Mouse (Mus musculus) ES-Bruce4 (cell line): ENCODE data around the gene Nos3. TPM values are rescaled to one million over a fixed set of nuclear protein-coding genes. Genes with fewer than 3 reads are reported as not detected.

Source experiments
- H3K27ac ChIP-seq: 2 replicates; pipeline ENCODE4 v1.5.1; 2012; ENCODE audit warnings: low read length, inconsistent platforms; ENCODE audit not compliant: insufficient read depth
- H3K27me3 ChIP-seq: 2 replicates; pipeline ENCODE4 v1.6.1; 2012; ENCODE audit warnings: mild to moderate bottlenecking, low read length, inconsistent platforms; ENCODE audit not compliant: control insufficient read depth, poor library complexity, insufficient read depth, severe bottlenecking
- H3K36me3 ChIP-seq: 2 replicates; pipeline ENCODE4 v1.6.1; 2012; ENCODE audit warnings: inconsistent platforms, mild to moderate bottlenecking, low read length, moderate library complexity; ENCODE audit not compliant: control insufficient read depth, poor library complexity, insufficient read depth, severe bottlenecking
- H3K4me1 ChIP-seq: one replicate; pipeline ENCODE4 v1.8.1; 2011; ENCODE audit warnings: low read length; ENCODE audit not compliant: control insufficient read depth, insufficient read depth
- H3K4me3 ChIP-seq: 2 replicates; pipeline ENCODE4 v1.5.1; 2011; ENCODE audit warnings: low read depth, mild to moderate bottlenecking, low read length
- H3K9ac ChIP-seq: 2 replicates; pipeline ENCODE4 v1.6.1; 2012; ENCODE audit warnings: low read depth, mild to moderate bottlenecking, inconsistent platforms; ENCODE audit not compliant: poor library complexity, severe bottlenecking
- H3K9me3 ChIP-seq: replicated peaks from 2 replicates; pipeline ENCODE4 v1.6.1; 2012; ENCODE audit warnings: mild to moderate bottlenecking, low read length, inconsistent platforms; ENCODE audit not compliant: control insufficient read depth, poor library complexity, insufficient read depth, severe bottlenecking
- CTCF ChIP-seq: IDR thresholded peaks from one replicate; pipeline ENCODE4 v1.8.1; 2011; ENCODE audit warnings: low read depth, low read length
- EP300 ChIP-seq: IDR thresholded peaks from 2 replicates; pipeline ENCODE4 v1.6.1; 2011; ENCODE audit warnings: low read depth, low read length; ENCODE audit not compliant: insufficient read depth
- POLR2A ChIP-seq: IDR thresholded peaks from one replicate; pipeline ENCODE4 v1.8.1; 2011; ENCODE audit warnings: low read length; ENCODE audit not compliant: insufficient read depth
- polyA plus RNA-seq: library from polyadenylated mRNA; stranded (reverse); fragments of >200 nt; gene quantifications from 2 replicates; pipeline ENCODE4 v1.2.4, GENCODE M21; 2011; ENCODE audit warnings: low read depth; ENCODE audit not compliant: missing spikeins, insufficient read depth, insufficient read length

Gene Nos3
- polyA plus RNA-seq, 1 experiment: 1.2 TPM

DNA sequence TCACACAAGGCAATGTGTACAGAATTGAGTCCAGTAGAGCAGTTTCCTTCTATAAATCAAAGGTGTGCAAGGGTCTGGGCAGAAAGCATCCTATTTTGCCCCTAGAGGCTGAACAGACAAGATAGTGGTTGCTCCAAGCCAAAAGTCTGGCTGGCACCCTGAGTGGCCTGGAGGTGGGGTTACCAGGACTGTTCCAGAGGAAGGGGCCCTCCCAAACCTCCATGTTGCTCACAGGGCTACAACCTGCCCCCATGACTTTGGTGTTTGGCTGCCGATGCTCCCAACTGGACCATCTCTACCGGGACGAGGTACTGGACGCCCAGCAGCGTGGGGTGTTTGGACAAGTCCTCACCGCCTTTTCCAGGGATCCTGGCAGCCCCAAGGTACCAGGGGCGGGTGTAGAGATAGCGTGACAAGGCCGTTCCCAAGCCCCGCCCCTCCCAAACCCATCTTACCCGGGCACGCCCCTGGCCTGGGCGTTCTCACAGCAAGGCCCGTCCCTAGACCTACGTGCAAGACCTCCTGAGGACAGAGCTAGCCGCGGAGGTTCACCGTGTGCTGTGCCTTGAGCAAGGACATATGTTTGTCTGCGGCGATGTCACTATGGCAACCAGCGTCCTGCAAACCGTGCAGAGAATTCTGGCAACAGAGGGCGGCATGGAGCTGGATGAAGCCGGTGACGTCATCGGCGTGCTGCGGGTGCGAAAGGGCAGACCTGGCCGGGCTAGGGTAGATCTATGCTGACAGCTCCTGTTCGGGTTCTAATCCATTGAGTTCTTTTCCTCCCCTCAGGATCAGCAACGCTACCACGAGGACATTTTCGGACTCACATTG, 18.6 kb downstream of the Nos3 start:
- Histone ChIP-seq H3K27me3 (no peaks in the 10 kb centered on the region), H3K9me3 (no peaks in the 10 kb centered on the region), H3K9ac (peak overlapping the region; percentile 22; the same call in 1 of the 2 replicates), H3K4me3 (peak overlapping the region; percentile 69), H3K4me1 (peaks cover 2% of the 10 kb centered on the region), H3K36me3 (no peaks in the 10 kb centered on the region), H3K27ac (peak overlapping the region; percentile 19; the same call in 1 of the 2 replicates)
- TF ChIP-seq POLR2A (peak; percentile 20), EP300 (0 out of 2 replicates have a peak, but pooled peaks have one; percentile 73), CTCF (peak; percentile 71)

DNA sequence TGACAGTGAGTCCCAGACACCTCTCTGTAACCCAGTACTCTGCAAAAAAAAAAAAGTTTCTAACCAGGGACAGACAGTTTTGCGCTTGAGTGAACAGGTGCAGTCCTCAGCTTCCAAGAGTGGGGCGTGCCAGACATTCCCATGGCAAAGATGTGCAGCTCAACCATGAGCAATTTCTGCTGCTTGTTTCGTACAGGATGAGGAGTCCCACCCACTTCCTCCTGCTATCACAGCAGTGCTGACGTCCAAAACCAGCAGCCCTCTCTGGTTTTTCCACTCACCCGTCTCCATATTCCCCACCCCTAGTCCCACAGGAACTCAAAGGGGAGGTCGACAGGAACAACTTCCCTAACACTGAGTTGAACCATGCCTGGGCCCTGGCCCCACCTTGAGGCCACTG, 19.8 kb downstream of the Nos3 start:
- peaks cover 4% of the 10 kb centered on the region for H3K4me1 ChIP-seq
- H3K27me3 ChIP-seq: no peaks in the 10 kb centered on the region
- no peak overlapping the region for H3K27ac ChIP-seq
- no peaks in the 10 kb centered on the region for H3K36me3 ChIP-seq
- no peaks in the 10 kb centered on the region for H3K9me3 ChIP-seq
- no peak overlapping the region for H3K9ac ChIP-seq
- no peak overlapping the region for H3K4me3 ChIP-seq
- no peak for TF ChIP-seq POLR2A
- TF ChIP-seq EP300: no peak
- TF ChIP-seq CTCF: no peak

DNA sequence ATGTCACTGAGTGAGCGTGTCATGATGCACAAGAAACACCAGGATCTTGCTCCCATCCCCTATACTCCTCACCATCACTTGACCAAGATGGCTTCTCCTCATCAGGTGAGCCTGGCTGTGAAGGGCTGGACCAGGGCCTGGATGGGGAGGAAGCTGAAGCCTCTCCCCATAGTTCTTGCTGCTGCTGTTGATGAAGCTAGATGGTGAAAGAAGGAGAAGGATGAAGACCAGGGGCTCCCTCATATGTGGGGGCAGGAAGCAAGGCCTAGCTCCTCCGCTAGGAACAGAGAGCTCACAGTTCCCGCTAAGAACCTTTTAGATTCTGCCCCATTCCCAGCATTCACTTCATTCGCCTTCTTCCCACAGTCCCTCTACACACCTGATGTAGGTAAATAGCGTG, 20.8 kb downstream of the Nos3 start:
- Histone ChIP-seq H3K36me3 (no peaks in the 10 kb centered on the region), H3K9me3 (no peaks in the 10 kb centered on the region), H3K9ac (no peak overlapping the region), H3K27ac (no peak overlapping the region), H3K27me3 (no peaks in the 10 kb centered on the region), H3K4me1 (peaks cover 2% of the 10 kb centered on the region), H3K4me3 (no peak overlapping the region)
- TF ChIP-seq POLR2A (no peak), CTCF (no peak), EP300 (no peak)

DNA sequence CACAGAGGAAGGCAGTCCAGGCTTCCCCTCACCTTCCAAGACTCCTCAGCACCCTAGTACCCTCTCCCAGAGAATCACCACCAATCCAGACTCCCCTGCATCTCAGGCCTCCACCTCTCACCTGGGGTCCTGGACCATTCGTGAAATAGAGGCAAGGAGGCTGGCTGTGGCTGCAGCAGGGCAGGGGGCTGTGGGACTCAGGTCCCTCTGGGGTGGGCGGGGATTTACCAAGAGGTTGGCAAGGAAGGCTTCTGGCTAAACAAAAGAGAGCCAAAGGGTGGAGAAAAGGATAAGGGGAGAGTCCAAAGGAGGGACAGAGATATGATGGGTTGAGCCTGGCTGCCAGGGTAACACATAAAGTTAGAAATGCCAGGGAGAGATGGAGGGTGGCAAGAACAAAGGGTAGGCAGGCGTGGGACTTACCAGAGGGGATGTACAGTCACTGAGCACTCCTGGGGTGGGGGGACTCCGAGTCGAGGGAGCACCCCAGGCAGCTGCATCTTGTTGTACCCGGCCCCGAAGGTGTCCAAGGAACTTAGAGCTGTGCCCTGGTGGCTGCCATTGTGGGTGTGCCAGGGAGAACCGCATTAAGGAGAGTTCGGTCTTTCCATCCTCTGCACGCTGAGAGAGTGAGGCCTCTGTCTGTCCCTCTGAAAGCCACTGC, 21.4 kb downstream of the Nos3 start:
- H3K36me3 ChIP-seq: no peaks in the 10 kb centered on the region
- peaks cover 2% of the 10 kb centered on the region for H3K4me1 ChIP-seq
- no peak overlapping the region for H3K4me3 ChIP-seq
- H3K9me3 ChIP-seq: no peaks in the 10 kb centered on the region
- H3K27ac ChIP-seq: no peak overlapping the region
- no peak overlapping the region for H3K9ac ChIP-seq
- TF ChIP-seq CTCF: no peak
- no peak for TF ChIP-seq POLR2A
- TF ChIP-seq EP300: no peak
- H3K27me3 ChIP-seq: no peaks in the 10 kb centered on the region

DNA sequence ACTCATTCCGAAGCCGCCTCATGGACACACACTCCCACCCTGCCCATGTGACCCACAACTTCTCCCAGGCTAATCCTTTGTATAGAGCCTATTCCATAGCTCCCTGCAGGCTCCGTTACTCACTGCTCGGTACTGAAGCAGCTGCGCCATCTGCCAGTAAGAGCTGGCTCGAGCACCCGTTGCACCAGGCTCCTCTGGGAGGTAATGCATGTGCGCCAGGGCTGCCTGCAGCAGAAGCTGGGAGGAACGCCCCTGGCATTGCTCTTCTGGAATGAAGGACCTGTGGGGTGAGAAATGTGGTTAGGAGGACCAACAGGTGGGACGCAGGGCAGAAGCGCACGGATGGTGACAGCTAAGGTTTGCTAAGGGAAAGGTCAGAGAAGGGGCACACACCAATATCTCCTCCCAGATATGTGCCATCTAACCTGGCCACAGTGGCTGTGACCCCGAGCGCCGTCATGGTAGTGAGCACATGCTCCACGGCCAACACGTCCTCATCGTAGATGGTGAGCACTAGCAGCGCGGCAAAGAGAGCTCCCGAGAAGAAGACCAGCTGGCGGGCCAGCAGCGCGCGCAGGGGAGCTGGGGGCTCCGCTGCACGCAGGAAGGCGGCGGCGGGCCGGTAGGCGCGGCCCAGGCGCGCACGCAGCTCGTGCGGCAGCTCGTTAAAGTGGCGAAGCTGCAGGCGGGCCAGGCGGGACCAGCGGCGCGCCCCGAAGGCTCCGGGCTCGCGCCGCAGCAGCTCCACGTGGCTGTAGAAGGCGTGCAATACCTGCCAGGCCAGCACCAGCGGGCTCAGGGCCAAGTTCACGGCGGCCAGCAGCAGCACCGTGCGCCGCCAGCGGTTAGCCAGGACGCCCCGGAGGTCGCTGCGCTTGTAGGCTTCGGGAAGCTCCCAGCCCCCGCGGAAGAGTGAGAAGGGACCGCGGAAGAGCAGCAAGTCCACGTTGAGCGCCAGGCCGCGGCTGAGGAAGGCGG, 22.9 kb downstream of the Nos3 start:
- TF ChIP-seq CTCF: peak; percentile 39
- TF ChIP-seq EP300: no peak
- no peak for TF ChIP-seq POLR2A
- H3K27me3 ChIP-seq: no peaks in the 10 kb centered on the region
- peak overlapping the region; percentile 81 for H3K4me3 ChIP-seq
- no peak overlapping the region for H3K27ac ChIP-seq
- H3K4me1 ChIP-seq: peaks cover 6% of the 10 kb centered on the region
- H3K36me3 ChIP-seq: no peaks in the 10 kb centered on the region
- no peaks in the 10 kb centered on the region for H3K9me3 ChIP-seq
- H3K9ac ChIP-seq: peak overlapping the region; percentile 69
